Mouse (Mus musculus): ENCODE data around the gene Acnat1. TPM values are rescaled to one million over a fixed set of nuclear protein-coding genes. Genes with fewer than 3 reads are reported as not detected.
"Not testable (repeated sequence)": the region's sequence is repeated elsewhere in the genome, so short reads cannot be mapped to it uniquely, and the experiment has no call there.

Acnat1 gene
- total RNA-seq (2015) = not detected in 2 replicates
- total RNA-seq (2017) = 0.18 TPM in 1 of 2 replicates, not detected in the other

DNA sequence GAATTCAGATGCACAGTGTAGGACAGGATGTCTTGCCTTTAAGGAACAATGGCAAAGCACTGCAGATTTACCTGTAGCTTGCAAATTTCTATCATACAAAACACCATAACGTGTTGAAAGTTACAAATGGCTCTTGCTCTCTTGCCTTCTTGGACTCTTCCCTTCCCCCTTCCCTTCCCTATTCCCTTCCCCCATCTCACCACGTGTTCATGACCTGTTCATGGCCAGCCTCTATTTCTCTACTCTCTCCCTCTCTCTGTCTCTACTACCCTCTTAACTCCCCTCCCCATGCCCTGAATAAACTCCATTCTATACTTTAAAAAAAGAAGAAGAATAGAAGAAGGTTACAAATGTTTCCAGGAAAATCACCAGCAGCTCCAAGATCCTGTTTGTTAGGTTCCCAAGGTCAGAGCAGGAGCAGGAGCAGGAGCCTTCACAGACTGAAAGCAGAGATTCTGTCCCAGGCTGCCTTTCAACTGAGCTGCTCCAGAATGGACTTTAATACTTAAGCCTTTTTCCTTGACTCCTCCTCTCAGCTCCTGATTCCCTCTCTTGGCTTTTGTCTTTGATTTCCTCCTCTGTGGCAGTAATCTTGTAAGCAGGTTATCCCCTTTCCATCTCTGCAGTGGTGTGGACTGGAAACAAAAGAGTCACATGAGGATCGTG is at the start of gene Acnat1:
Gene Acnat1 (minus strand): TSS at position 478 of the 666 bp plus-strand sequence.
- ATAC-seq (ENCODE audit: poor library complexity, severe bottlenecking) = no peak

DNA sequence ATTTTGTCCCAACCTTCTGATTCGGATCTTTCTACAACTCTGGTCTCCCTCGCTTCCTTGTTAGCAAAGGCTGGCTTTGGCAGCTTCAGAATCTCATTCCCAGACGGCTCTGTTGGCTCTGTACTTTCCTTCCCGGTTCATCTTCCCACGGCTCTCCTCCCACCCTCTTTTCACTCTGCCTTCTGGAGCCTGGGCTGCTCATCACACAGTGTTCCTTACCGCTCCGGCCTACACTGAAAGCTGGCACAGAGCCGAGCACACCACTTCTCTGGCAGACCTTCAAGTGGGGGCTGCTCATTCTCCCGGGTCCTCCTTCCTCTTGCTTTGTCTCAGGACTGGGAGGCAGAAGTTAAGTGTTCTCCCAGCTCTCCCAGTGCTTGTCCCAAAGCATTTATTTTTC is 48.9 kb upstream of the Acnat1 start:
- ATAC-seq (ENCODE audit: poor library complexity, severe bottlenecking) = no peak

DNA sequence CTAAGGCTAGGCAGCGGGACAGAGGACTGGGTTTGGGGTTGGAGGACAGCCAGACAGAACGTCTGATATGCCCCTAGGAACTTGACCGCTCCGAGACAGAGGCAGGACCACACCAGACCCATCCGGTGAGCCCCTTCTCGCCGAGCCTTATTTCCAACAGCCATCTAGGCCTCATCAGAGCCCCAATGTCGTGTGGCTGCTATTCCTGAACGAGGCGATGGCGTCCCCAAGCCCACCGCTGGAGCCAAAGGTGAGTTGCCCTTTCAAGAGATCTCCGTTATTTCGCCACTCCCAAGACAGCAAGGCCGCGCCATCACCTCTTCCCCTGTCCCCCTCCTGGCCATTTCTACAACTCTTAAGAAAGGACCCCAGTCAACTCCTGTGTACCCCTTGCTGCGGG is 47.6 kb upstream of the Acnat1 start:
- peak; percentile 52 for ATAC-seq (ENCODE audit: poor library complexity, severe bottlenecking)

DNA sequence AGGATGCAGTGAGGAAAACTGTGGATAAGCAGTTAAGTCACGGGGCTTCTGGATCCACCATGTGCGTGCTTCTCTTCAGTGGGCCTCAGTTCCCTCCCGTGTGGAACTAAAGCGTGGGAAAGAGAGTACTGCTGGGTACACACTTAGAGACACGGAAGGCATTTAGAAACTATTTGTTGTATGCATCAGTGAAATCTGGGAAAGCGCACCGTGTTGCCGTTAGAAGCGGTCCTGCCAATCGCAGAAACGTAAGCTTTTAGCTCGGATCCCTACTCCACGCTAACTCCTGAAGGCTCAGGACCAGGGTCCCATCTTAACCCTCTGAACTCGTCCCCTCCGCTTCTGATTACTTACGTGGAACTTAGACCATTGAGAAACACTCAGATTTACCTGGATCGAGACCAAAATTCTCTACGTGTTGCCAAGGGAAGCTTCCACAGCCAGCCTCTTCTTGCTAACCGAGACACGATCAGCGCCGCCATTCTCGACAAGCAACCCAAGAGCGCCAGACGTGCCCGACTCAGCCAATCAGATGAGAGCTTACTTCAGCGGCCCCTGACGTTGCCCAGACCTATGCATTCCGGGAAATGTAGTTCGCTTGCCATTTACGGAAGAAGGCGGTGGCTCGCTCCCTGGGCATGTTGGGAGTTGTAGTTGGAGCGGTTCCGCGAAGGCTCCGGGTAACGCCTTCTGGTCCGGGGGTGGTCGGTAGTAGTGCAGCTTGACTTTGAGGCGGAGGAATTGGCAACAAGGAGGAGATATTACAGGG is 47.0 kb upstream of the Acnat1 start, which contains the start of the genes Mrpl50 and Zfp189:
Gene Mrpl50 (minus strand): TSS at position 522 of the 769 bp plus-strand sequence.
Gene Zfp189 (plus strand): TSS at position 605 of the 769 bp plus-strand sequence.
- peak; percentile 97 for ATAC-seq (ENCODE audit: poor library complexity, severe bottlenecking)

DNA sequence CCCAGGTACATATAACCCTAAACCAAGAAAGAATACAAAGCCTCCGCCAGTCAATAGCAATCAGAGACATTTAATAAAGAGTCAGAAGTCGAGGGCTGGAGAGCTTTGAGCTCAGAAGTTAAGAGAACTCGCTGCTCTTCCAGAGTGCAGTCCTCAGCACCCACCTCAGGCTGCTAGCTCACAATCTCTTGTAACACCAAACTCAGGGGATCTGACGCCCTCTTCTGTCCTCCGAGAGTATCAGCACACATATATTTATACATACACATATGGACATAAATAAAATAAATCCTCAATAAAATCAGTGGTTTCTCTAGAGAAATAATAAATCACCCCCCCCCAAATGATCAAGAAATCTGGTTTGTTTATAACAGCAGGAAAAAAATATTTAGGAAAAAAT is 45.8 kb upstream of the Acnat1 start:
- no peak for ATAC-seq (ENCODE audit: poor library complexity, severe bottlenecking)

DNA sequence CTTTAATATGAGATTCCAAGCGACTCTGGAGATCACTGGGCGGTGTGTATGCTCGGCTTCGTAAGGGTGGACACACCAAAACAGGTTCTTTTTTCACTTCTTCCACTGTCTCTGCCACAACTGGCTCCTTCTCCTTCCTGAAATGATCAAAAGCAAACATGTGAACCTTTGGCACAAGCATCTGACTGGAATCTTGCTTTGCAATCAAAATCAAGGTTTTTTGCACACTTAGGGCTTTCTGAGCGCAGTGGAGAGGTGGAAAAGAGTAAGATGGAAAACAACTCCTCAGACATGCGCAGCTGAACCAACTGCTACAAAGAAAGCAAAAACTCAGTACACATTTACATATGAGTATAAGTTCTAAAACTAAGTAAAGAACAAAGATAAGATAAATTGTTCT is 40.7 kb upstream of the Acnat1 start:
- ATAC-seq (ENCODE audit: poor library complexity, severe bottlenecking) = no peak

DNA sequence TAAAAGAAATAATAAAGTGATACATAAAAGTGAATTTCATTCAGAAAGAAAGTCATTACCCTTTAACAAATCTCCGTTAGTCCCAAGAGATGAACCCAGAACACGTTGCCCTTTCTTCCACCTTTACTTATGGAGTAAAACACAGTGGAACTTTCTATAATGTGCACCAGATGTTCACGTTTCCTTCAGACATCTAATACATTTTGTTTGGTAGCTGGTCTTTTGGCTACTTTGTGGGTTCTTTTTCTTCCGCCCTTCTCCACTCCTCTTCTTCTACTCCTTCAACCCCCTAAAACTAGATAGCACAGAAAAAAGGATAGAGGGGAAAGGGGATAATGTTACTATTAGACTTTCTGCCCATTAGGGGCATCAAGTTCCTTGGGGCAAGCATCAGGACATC is 38.9 kb upstream of the Acnat1 start:
- no peak for ATAC-seq (ENCODE audit: poor library complexity, severe bottlenecking)

DNA sequence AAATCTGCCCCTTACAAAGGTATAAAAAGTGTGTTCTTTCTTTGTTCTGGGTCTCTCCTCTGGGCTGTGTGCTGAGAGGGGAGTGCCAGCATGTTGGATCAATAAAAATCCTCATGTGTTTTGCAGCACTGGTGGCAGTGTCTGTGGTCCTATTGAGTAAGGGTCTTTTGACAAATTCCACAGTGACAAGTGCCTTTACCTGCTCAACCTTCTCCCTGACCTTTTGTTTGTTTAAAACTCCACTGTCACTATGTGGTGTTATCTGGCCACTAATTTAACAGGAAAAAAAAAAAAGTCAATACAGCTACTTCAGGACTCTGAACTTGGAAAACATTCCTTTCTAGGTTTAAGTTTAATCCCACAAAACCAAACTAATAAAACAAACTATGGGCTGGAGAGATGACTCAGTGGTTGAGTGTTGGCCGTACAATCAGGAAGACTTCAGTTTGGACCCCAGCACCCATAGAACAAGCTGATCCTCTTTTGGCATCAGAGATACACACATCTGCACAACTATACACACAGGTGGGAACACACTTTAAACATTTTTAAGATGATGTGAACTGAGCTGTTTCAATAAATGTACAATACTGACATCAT is 36.6 kb upstream of the Acnat1 start:
- ATAC-seq (ENCODE audit: poor library complexity, severe bottlenecking) = not testable (repeated sequence)

DNA sequence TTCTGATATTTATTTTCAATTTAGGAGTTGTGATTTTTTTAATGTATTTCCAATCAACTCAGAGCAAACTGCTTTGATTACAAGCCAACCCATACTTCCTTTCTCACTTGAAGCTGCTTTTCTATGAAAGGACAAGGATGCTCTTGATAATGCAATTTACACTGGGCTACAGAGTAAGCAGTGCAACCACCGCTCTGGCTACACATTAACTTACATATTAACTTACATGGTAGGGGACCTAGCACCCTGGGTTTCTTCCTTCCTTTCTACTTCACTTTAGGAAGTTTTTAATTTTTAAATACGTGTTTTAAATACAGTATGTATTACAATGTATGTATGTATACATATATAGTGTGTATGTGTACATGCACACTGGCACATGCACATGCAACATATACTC is 35.5 kb upstream of the Acnat1 start:
- ATAC-seq (ENCODE audit: poor library complexity, severe bottlenecking) = no peak

DNA sequence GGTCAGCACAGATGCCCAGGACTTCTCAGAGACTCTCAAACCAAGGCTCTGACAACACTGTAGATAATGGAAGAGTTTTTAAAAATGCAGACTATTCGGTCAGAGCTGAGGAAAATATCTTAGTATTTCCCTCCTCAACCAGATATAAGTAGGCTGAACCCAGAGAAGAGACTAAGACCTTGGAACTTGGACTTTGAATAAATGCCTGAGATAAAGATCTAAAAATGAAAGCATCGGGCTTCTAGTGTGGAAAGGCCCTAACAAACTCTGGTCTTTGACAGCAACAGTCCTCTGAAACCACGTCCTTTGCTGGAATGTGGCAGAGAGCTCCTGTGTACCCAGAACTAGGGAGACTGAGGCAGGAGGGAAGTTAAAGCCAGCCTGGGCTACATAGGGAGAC is 32.7 kb upstream of the Acnat1 start, which contains the start of gene Baat:
Gene Baat (minus strand): TSS at position 172 of the 400 bp plus-strand sequence.
- no peak for ATAC-seq (ENCODE audit: poor library complexity, severe bottlenecking)

DNA sequence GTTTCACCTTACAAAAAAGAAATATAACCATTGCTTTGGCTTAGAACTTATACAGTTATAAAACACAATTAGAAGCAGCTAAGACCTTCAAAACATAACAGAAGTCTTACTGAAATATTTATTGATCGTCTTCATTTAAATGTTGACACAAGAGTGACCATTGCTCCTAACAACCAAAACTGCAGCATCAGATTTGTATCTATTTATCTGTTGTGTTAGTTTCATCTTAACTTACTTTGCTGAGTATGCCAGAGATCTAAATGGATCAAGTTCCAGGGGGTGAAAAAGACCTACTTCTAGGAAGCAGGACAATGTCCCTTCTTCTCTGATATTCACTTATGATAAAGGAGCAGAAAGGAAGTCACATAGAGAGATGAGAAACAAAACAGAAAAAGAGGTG is 29.9 kb upstream of the Acnat1 start:
- ATAC-seq (ENCODE audit: poor library complexity, severe bottlenecking) = no peak

DNA sequence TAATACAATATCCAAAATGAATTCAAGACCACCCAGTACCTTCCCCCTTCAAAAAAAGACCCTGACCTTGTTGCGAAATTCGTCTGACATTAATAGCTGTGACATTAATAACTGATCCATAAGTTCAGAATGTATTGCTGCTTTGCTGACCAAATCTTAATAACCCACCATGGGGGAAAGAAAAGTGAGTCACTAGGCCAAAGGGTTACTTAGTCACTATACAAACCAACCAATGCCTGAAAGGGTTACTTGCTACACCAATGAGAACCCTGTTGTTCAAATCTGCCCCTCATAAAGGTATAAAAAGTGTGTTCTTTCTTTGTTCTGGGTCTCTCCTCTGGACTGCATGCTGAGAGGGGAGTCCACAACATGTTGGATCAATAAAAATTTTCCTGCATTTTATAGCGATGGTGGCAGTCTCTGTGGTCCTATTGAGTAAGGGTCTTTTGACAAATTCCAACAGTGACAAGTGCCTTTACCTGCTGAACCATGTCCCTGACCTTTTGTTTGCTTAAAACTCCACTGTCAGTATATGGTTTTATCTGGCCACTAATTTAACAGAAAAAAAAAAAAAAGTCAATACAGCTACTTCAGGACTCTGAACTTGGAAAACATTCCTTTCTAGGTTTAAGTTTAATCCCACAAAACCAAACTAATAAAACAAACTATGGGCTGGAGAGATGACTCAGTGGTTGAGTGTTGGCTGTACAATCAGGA is 12.4 kb upstream of the Acnat1 start:
- ATAC-seq (ENCODE audit: poor library complexity, severe bottlenecking) = not testable (repeated sequence)

DNA sequence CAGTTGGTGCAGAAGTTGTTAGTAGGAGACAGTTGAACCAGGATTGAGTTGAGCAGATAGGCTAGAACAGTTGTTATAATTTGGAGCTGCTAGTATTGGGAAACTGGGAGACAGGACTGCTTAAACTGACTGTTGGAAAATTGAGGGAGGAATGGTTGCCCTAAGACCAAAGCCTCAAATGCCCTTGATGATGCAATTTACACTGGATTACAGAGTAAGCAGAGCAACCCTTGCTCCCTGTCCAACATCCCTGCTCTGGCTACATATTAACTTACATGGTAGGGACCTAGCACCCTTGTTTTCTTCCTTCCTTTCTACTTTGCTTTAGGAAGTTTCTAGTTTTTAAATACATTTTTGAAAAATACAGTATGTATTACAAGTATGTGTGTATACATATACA is 11.7 kb upstream of the Acnat1 start:
- no peak for ATAC-seq (ENCODE audit: poor library complexity, severe bottlenecking)

DNA sequence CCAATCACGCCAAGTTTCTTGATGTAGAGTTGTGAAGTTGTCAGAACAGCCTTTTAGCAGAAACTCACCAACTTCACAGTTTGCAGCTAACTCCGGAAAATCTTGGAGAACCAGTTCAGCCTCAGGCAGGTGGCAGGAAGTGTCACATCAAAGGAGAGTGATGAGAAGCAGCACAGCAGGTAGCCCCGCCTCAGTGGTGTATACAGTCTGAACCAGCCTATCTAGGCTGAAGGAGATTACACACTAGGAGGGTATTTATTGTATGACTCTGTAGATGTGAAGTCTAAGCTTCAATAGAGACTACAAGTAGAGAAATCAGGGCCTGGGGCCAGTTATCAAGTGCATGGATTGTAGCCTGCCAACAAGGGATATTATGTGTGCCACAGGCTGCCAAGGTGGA is 7.2 kb upstream of the Acnat1 start:
- ATAC-seq (ENCODE audit: poor library complexity, severe bottlenecking) = no peak

DNA sequence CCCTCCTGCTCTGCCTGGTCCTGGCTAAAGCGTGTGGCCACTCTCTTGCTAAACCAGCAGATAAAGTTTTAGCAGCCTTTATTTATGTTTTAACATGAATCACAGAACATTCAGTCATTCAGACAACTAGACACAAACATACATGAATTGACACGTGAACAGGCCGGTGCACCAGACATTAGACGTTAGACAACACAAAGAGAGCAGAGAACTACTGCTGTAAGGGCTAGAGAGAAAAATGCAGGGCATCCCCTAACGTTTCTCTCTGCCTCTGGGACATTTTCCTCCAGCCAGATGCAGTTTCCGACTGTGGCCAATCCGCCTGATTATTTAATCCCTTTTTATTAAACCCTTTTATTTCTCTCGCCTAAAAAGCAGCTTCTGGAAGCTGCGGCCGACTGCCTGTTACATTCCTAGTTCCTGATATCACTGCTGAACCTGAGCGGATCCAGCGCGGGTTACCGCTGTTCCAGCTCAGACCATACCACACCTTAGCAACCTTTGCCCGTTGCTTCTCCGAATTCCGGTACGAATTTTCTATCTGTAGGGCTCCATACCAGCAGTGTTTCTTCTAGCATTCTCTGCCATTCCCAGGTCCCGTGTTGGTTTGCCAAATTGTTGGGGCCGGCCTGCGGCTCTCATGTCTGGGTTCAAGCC is 6.5 kb upstream of the Acnat1 start:
- no peak for ATAC-seq (ENCODE audit: poor library complexity, severe bottlenecking)

DNA sequence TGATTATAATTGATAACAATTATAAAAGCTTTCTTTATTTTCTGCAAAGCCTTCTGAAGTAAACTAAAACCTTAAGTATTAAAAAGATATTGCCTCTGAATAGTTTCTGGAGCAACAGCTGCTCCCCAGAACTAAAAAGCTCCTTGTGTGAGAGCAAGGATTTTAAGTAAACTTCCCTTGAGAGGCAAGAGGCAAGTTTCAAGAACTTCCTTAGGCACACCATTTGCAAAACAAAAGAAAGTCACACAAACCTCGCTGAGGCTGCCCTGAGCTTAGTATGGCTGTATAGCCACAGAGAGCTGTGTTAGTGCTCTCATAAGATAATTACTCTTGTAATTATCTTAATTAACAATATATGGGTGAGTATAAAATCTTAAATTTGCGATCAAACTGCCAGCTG is 5.3 kb upstream of the Acnat1 start:
- ATAC-seq (ENCODE audit: poor library complexity, severe bottlenecking) = not testable (repeated sequence)

DNA sequence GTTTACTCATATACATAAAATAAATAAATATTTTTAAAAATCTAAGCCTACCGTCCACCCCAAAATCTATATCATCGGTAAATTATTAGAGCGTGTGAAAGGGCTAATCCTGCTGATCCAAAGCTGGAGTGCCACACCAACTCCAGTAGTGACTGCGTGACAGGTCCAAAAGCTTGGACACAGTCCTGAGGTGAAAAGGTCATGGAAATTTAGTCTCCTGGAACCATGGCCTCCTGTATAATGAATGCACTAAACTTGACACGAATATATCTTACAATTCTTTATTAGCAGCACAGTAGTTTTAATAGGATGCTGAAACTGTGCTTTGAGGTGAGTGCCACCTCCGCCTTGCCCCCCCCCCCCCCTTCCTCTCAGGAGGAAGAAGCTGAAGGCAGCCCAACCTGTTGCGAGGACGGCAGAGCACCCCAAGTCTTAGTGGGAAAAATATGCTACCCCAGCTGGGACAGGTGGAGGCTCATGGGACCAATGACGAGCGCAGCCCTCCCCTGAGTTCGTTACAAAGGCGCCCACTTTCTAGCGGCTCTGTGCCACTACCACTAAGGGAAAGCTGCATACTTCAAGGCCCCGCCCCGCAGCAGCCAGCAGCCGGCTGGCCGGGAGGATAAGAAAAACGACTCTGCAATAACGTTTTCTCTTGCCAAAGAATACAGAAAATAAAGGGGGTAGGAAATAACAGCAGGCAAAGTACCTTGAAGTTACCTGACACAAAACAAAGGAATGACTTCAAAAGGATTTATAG is 4.6 kb upstream of the Acnat1 start:
- peak; percentile 45 for ATAC-seq (ENCODE audit: poor library complexity, severe bottlenecking)

DNA sequence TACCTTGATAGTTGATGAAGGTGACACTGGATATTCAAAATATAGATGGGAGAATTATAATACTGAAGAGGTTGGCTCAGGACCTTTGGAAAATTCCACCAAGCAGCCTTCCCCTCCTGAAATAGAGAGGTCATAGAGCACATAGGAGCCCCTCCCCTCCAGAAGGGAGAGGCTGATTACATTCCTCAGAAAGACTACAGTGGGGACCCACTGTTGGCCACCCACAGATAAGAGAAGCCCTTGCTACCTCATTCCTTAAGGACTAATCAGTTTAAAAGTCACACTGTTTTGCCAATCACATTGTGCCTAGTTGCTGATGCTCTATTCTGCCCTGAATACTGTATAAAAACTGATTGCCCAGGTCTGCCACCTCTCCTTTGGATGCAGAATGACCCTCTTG is 871 bp upstream of the Acnat1 start:
- ATAC-seq (ENCODE audit: poor library complexity, severe bottlenecking) = no peak

DNA sequence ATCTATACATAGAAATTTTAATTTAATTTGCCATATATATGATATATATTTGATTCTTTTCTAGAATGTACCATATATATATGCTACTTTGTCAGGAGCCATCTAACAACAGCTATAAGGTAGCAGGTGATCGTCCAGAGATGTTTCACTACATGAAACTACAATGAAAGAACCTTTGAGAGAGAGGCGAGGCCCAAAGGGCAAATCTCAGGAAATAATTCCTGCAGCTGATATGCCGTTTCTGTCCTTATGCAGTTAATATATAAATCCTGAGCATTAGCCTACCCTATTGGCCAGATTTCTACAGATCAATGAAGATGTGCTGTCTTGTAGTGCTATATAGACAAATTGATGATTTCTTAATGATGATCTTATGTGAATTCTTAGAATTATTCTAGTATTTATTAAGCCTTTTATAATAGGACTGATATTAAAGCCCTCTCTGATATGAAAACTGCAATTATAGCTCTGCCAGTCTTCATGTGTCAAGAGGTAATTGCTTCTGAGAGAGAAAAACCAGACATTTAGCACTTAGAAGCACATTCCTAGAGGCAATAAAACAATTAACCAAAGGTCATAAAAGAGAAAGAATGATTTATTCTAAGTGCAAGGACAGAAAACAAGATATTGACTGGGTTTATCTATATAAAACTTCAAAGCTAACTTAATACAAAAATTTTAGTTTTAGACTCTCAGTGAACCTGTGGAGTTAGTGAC is 4.1 kb downstream of the Acnat1 start:
- no peak for ATAC-seq (ENCODE audit: poor library complexity, severe bottlenecking)
